Mouse (Mus musculus) E14TG2a.4 (cell line): ENCODE measurements at regions not wholly inside any gene's neighbourhood (a gene's known extent, or its start where the extent isn't known, plus 50 kb on each side); places are given as distances from the start of the nearest gene placed in this dataset.

Experiments
- CTCF ChIP-seq: conservative IDR thresholded peaks from 2 replicates; pipeline ENCODE4 v1.5.1; 2014; ENCODE audit warnings: low read length
- NANOG ChIP-seq: IDR thresholded peaks from 2 replicates; pipeline ENCODE4 v1.6.1; 2014; ENCODE audit warnings: borderline replicate concordance, low read length, mixed read lengths

DNA sequence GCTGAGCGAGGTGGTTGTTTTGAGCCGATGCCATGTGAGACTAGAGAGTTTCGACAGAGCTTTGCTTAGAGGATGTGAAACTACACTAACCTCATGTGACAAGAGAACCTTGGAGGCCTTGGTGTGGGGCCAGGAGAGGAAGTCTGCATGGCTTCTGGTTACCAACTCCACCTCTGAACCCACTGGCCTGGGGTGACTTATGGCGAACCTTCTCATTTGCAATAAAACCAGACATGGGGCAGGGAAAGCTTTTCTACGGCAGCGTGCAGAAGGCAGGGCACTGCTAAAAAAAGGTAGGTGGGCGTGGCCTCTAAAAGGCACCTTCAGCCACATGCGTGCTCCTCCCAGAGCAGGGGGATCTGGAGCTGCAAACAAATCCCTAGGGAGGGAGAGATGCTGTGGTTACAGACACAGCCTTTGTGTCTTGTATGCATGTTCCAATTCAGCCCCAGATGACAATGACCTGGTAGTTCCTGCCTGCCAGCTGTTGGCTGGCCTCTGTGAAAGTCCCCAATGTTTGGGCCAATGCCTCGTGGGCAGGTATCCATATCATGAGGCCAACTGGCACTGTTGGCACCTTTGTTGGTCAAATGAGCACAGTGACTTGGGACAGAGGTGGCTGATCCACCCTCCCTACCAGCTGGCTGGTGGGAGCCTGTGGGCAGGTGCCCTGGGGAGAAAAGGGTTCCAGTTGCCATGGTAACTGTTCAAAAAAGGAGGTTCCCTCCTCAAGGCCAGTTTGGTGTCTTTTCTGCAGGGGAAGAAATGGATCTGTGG lies 127.5 kb upstream of the Map3k1 start:
- no peak for TF ChIP-seq NANOG
- no peak for TF ChIP-seq CTCF
